Mouse (Mus musculus) liver, embryonic 13.5 days (tissue): ENCODE data around the gene Mcm10. TPM values are rescaled to one million over a fixed set of nuclear protein-coding genes. Genes with fewer than 3 reads are reported as not detected.

Experiments used
- ATAC-seq: fragments of 200-750 bp; cut with Nextera tagmentation; 2 replicates; pipeline ENCODE4 v1.8.0; 2017; ENCODE audit warnings: low read depth, mild to moderate bottlenecking, moderate number of reproducible peaks, moderate library complexity
- DNase-seq: peaks from one replicate; pipeline ENCODE4 v3.0.0; 2022
- H3K27ac ChIP-seq: fragments of 300-500 bp; sonication (generic); 2 replicates; pipeline ENCODE4 v1.5.1; 2015; ENCODE audit warnings: moderate library complexity, mild to moderate bottlenecking, inconsistent platforms
- H3K27me3 ChIP-seq: fragments of 300-500 bp; sonication (generic); 2 replicates; pipeline ENCODE4 v1.6.1; 2015; ENCODE audit warnings: mild to moderate bottlenecking, inconsistent platforms
- H3K36me3 ChIP-seq: fragments of 300-500 bp; sonication (generic); 2 replicates; pipeline ENCODE4 v1.6.1; 2015; ENCODE audit warnings: mild to moderate bottlenecking, inconsistent platforms
- H3K4me1 ChIP-seq: fragments of 300-500 bp; sonication (generic); replicated peaks from 2 replicates; pipeline ENCODE4 v1.6.1; 2015; ENCODE audit warnings: inconsistent platforms
- H3K4me2 ChIP-seq: fragments of 300-500 bp; sonication (generic); 2 replicates; pipeline ENCODE4 v1.6.1; 2015; ENCODE audit warnings: inconsistent platforms, mild to moderate bottlenecking, moderate library complexity
- H3K4me3 ChIP-seq: fragments of 300-500 bp; sonication (generic); replicated peaks from 2 replicates; pipeline ENCODE4 v1.5.1; 2015; ENCODE audit warnings: mild to moderate bottlenecking, inconsistent platforms
- H3K9ac ChIP-seq: fragments of 300-500 bp; sonication (generic); 2 replicates; pipeline ENCODE4 v1.6.1; 2015; ENCODE audit warnings: mild to moderate bottlenecking, inconsistent platforms
- H3K9me3 ChIP-seq: fragments of 300-500 bp; sonication (generic); replicated peaks from 2 replicates; pipeline ENCODE4 v1.6.1; 2016; ENCODE audit warnings: inconsistent platforms
- WGBS: fragments of 180-500 bp; shearing (Covaris S2); methylation state at CpG from one replicate; pipeline ENCODE4 v1.1.7; 2015; ENCODE audit not compliant: insufficient replicate concordance; 5-methylcytosine and 5-hydroxymethylcytosine counted together
- polyA plus RNA-seq: library from polyadenylated mRNA; unstranded; fragments of >200 nt; fragmentation: Nextera tagmentation; extraction: Ambion mirVana; gene quantifications from 2 replicates; pipeline ENCODE4 v1.2.1, GENCODE M21; 2015

Mcm10 gene
- polyA plus RNA-seq, 1 experiment from 2014 or later: 39.3 TPM

DNA sequence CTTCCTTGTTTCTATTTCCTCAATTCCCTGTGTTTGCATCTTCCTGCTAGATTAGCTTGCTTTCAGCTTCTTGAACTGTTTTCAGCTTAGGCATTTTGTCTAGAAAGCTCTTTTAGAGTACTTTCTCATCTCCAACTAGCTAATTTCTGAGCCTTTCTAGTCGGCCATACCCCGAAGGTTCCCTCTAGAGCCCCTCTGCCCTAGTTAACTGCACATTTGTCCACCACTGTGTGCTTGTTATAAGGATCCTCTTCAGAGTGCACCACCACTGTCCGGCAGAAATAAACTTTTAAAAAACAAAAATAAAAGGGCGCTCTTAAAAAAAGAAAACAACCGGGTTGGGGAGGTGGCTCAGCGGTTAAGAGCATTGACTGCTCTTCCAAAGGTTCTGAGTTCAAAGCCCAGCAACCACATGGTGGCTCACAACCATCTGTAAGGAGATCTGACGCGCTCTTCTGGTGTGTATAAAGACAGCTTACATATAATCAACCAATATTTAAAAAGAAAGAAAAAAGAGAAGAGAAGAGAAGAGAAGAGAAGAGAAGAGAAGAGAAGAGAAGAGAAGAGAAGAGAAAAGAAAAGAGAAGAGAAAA lies 597 bp downstream of the Mcm10 start:
- no peaks in the 10 kb centered on the region for H3K9me3 ChIP-seq
- DNase-seq (no peak), ATAC-seq (no peak)
- peak overlapping the region; percentile 84 for H3K9ac ChIP-seq
- peaks cover 30% of the 10 kb centered on the region for H3K36me3 ChIP-seq
- H3K27ac ChIP-seq: peak overlapping the region; percentile 68
- no peaks in the 10 kb centered on the region for H3K27me3 ChIP-seq
- H3K4me1 ChIP-seq: peaks cover 38% of the 10 kb centered on the region
- WGBS: 5% methylated on average over 8 of the region's 8 CpGs
- H3K4me2 ChIP-seq: peak overlapping the region; percentile 83
- H3K4me3 ChIP-seq: peak overlapping the region; percentile 80

DNA sequence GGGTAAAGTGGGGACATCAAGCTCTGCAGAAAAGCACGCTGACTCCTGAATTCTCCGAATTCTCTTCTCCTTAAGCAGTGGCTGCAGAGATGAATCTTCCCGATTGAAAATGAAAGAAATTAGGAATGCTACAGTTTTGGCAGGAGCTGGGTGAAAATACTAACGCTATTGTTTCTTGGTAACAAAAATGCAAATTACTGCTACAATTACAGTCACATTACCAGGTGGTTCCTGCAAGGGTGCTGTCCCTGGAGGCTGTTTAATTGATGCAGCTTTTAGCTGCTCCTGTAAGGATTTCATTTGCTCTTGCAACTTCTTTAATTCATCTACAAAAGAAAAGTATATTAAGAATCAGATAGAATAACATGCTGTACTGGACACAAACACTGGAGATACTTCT lies 5.5 kb downstream of the Mcm10 start:
- H3K36me3 ChIP-seq: peaks cover 76% of the 10 kb centered on the region
- H3K4me3 ChIP-seq: no peak overlapping the region
- no peak for DNase-seq
- ATAC-seq: no peak
- 92% methylated on average over 4 of the region's 4 CpGs for WGBS
- no peak overlapping the region for H3K9ac ChIP-seq
- H3K27me3 ChIP-seq: no peaks in the 10 kb centered on the region
- H3K9me3 ChIP-seq: no peaks in the 10 kb centered on the region
- no peak overlapping the region for H3K4me2 ChIP-seq
- no peak overlapping the region for H3K27ac ChIP-seq
- H3K4me1 ChIP-seq: peaks cover 17% of the 10 kb centered on the region

DNA sequence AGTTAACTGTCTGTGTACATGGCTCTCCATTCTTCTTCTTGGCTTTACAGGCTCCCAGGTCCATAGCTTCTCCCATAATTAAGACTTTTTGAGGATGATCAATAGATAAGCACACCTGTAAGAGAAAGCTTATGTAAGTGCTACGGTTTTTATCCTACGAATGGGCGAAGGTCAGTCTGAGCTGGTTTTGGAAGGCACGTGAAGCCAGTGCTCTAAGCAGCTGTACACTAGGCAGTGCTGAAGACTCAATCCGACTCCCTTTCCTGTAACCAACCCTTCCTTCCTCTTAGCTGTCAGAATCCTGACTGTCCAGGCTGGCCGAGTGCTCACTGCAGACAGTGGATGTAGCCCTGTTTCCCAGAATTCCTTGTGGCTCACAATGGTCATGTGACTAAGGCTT lies 11.3 kb downstream of the Mcm10 start:
- Histone ChIP-seq H3K27ac (no peak overlapping the region), H3K36me3 (peaks cover 96% of the 10 kb centered on the region), H3K4me2 (no peak overlapping the region), H3K4me3 (no peak overlapping the region), H3K27me3 (no peaks in the 10 kb centered on the region), H3K4me1 (no peaks in the 10 kb centered on the region), H3K9me3 (no peaks in the 10 kb centered on the region), H3K9ac (no peak overlapping the region)
- ATAC-seq (no peak), DNase-seq (no peak)
- 88% methylated on average over 6 of the region's 6 CpGs for WGBS

DNA sequence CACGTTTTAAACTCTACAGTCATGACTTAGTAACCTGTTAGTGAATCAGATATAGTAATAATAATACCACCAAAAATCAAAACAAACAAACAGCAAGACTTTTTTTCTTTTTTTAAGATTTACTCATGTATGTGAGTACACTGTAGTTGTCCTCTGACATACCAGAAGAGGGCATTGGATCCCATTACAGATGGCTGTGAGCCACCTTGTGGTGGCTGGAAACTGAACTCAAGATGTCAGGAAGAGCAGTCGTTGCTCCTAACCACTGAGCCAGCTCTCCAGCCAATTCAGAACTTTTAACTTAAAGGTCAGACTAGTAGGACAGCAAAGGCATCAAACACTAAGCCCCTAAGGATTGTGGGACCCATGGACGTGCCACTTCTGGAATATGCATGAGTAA lies 13.7 kb downstream of the Mcm10 start:
- Histone ChIP-seq H3K27me3 (no peaks in the 10 kb centered on the region), H3K36me3 (peaks cover 98% of the 10 kb centered on the region), H3K4me3 (no peak overlapping the region), H3K4me1 (no peaks in the 10 kb centered on the region), H3K4me2 (no peak overlapping the region), H3K27ac (no peak overlapping the region), H3K9me3 (no peaks in the 10 kb centered on the region), H3K9ac (no peak overlapping the region)
- DNase-seq (no peak), ATAC-seq (no peak)
- 65% methylated on average over 3 of the region's 3 CpGs for WGBS

DNA sequence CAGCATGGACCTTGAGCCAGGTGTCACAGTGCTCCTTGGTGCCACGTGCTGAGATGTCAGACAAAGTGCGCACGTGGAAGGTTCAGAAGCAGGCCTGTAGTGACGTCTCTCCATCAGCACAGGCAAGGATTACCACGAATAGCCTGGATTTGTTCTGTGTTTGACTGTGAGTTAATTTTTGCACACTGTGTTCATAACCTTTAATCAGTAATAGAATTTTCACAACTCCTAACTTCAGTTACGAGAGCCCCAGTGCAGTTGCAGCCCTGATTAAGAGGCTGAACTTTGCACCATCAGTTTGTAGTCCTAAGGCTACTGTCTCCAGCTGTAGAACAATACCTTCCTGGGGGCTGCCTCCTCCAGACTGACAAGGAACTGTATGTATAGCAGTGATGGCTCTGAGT lies 16.2 kb downstream of the Mcm10 start:
- Histone ChIP-seq H3K4me2 (no peak overlapping the region), H3K27ac (no peak overlapping the region)

DNA sequence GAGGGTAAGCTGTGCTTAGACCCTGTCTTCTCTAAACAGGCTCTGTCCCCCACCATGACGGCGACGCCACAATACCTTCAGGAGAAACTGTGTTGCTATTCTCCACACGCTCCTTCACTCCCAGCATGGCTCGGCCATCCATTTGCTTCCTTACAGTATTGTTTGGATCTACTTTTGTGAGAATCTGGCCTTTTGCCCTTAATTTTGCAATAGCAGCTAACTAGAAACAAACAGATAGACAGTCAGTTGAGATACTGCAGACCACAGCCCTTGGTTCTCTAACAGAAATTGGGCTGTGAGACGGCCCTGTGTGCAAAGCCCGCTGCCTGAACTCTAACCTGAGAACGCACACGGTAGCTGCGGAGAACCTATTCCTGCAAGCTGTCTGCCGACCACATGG lies 16.9 kb downstream of the Mcm10 start:
- H3K4me3 ChIP-seq: no peak overlapping the region
- no peaks in the 10 kb centered on the region for H3K4me1 ChIP-seq
- no peaks in the 10 kb centered on the region for H3K9me3 ChIP-seq
- no peak overlapping the region for H3K4me2 ChIP-seq
- ATAC-seq: no peak
- no peaks in the 10 kb centered on the region for H3K27me3 ChIP-seq
- peaks cover 97% of the 10 kb centered on the region for H3K36me3 ChIP-seq
- no peak for DNase-seq
- no peak overlapping the region for H3K9ac ChIP-seq
- WGBS: 87% methylated on average over 11 of the region's 11 CpGs
- no peak overlapping the region for H3K27ac ChIP-seq

More for the DNA sequence above, 16.2 kb downstream of the Mcm10 start:
- Histone ChIP-seq H3K4me1 (no peaks in the 10 kb centered on the region), H3K9me3 (no peaks in the 10 kb centered on the region), H3K27me3 (no peaks in the 10 kb centered on the region), H3K9ac (no peak overlapping the region), H3K4me3 (no peak overlapping the region), H3K36me3 (peaks cover 97% of the 10 kb centered on the region)
- 85% methylated on average over 6 of the region's 6 CpGs for WGBS
- ATAC-seq (peak; percentile 37), DNase-seq (no peak)

DNA sequence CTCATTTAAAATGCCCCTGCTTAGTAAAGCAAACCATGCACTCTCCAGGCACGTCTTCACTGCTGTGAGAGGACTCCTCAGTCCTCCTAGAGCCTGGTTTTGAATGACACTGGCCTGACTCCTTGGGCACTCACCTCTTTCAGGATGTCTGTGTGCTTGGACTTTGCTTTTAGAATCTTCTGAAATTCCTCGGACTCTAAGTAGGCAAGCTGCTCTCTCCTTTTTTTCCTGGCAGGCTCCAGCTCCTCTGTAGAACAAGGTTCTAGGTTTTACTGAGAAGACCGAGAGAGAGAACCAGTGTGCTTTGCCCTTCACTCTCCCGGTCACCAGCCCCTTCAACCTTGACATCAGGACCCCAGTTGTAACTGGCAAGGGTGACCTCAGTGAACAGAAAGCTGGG lies 18.2 kb downstream of the Mcm10 start:
- no peaks in the 10 kb centered on the region for H3K27me3 ChIP-seq
- DNase-seq: no peak
- H3K36me3 ChIP-seq: peaks cover 97% of the 10 kb centered on the region
- H3K4me3 ChIP-seq: no peak overlapping the region
- no peak for ATAC-seq
- no peaks in the 10 kb centered on the region for H3K9me3 ChIP-seq
- H3K9ac ChIP-seq: no peak overlapping the region
- H3K4me1 ChIP-seq: no peaks in the 10 kb centered on the region
- H3K4me2 ChIP-seq: no peak overlapping the region
- WGBS: 84% methylated on average over 4 of the region's 4 CpGs
- H3K27ac ChIP-seq: no peak overlapping the region

DNA sequence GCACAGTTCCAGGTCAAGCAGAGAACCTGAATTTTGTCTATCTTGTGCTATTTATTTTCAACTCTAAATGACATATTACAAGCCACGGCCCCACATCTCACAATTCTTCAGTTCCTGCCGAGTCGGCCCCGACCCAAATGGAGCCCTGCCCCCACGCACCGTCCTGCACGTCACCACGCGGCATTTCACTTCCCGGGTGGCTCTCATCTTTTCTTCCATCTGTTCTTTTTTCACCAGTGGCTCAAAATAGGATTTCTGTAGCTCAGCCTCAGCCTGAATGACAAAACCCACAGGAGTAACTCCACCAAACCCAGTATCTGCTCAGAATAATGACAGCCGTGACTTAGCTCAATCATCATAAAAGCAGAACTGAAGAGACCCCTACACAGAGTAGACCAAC lies 19.0 kb downstream of the Mcm10 start:
- ATAC-seq (no peak), DNase-seq (no peak)
- no peaks in the 10 kb centered on the region for H3K9me3 ChIP-seq
- no peaks in the 10 kb centered on the region for H3K27me3 ChIP-seq
- no peak overlapping the region for H3K4me3 ChIP-seq
- no peak overlapping the region for H3K27ac ChIP-seq
- no peak overlapping the region for H3K4me2 ChIP-seq
- 84% methylated on average over 11 of the region's 11 CpGs for WGBS
- peaks cover 93% of the 10 kb centered on the region for H3K36me3 ChIP-seq
- H3K9ac ChIP-seq: no peak overlapping the region
- no peaks in the 10 kb centered on the region for H3K4me1 ChIP-seq

DNA sequence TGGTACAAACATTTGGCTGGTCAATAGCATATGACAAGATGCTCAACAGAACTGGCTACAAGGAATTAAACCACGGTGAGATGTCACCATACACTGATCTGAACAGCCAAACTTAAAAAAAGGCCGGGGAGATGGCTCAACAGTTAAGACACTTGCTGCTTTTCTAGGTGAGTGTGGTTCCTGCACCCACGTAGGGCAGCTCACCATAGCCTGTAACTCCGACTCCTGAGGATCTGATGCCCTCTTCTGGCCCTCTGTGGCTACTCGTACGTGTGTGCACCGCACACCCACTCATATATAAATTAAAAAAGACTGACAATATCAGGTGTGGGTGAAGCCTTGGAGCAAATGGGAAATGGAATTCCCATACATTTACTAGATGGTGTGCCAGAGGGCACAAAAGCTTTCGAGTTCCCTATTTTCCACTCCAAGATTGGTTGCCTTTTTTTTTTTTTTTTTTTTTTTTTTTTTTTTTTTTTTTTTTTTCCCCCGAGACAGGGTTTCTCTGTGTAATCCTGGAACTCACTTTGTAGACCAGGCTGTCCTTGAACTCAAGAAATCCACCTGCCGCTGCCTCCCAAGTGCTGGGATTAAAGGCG lies 23.7 kb downstream of the Mcm10 start:
- Histone ChIP-seq H3K4me3 (no peak overlapping the region), H3K9me3 (no peaks in the 10 kb centered on the region), H3K27me3 (no peaks in the 10 kb centered on the region), H3K9ac (no peak overlapping the region), H3K36me3 (peaks cover 49% of the 10 kb centered on the region), H3K4me1 (no peaks in the 10 kb centered on the region; the same call in 1 of the 2 replicates), H3K4me2 (no peak overlapping the region), H3K27ac (no peak overlapping the region)
- WGBS: 73% methylated on average over 11 of the region's 11 CpGs
- DNase-seq: no peak
- ATAC-seq: no peak

DNA sequence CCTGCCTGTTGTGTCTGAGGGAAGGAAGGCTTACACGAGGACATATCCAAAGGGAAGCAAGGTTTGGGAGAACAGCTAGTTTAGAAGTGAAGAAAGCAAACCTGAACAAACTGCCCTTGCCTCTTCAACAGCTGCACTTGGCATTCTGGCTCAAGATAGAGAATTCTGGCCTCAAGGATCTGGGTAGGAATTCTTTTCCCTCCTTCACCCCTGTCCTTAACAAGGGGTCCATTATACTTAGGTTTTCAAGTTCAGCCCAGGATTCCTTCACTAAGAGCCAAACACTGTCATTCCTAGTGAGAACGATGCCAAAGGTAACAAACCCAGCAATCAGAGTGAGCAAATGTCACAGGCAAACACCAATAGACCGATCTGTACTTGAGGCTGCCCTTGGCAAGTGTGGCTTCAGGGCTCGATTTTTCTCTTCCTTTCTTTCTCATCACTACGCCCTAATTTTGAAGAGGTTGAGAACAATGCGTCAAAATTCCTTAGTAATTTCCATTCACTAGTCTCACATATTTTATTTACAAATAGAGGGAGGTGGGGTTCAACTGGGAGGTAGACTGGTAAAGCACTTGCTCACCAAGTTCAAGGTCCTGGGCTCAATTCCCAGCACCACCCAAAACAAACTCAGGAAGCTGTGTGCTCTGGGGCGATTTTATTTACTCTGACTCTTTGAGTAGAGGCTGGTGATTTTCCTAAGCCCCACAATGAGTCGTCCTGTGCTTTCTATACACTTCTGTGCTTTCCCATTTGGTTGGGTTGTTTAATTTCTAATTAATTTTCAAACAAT lies 25.0 kb downstream of the Mcm10 start:
- no peaks in the 10 kb centered on the region for H3K27me3 ChIP-seq
- no peak overlapping the region for H3K27ac ChIP-seq
- H3K4me3 ChIP-seq: no peak overlapping the region
- 72% methylated on average over 8 of the region's 8 CpGs for WGBS
- H3K9ac ChIP-seq: no peak overlapping the region
- no peaks in the 10 kb centered on the region for H3K9me3 ChIP-seq
- no peak overlapping the region for H3K4me2 ChIP-seq
- no peak for ATAC-seq
- no peaks in the 10 kb centered on the region; the same call in 1 of the 2 replicates for H3K4me1 ChIP-seq
- peaks cover 35% of the 10 kb centered on the region for H3K36me3 ChIP-seq
- DNase-seq: no peak

DNA sequence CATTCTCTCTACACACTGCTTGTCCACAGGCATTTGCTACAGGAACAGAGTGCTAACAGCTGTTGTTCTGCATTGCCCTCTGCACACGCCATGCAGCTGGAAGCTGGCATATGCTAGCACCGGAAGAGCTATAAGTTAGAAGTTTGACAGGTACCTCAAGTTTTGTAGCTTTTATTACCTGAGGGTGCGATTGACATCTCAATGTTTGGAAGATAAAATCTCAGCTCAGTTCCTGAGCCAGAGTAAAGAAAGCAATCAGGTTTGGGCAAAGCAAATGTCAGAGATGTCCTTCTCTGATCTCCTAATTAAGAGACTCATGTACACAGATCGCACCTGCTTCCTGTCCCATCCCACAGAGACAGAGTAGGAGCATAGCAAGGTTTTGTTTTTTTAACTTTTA lies 25.8 kb downstream of the Mcm10 start:
- ATAC-seq (no peak), DNase-seq (no peak)
- no peaks in the 10 kb centered on the region for H3K27me3 ChIP-seq
- H3K27ac ChIP-seq: no peak overlapping the region
- H3K4me2 ChIP-seq: no peak overlapping the region
- no peak overlapping the region for H3K9ac ChIP-seq
- no peaks in the 10 kb centered on the region for H3K9me3 ChIP-seq
- H3K36me3 ChIP-seq: peaks cover 28% of the 10 kb centered on the region
- H3K4me1 ChIP-seq: no peaks in the 10 kb centered on the region; the same call in 1 of the 2 replicates
- no peak overlapping the region for H3K4me3 ChIP-seq
- WGBS: 84% methylated on average over 4 of the region's 4 CpGs
